Mouse (Mus musculus) T-helper 17 cell (primary cell): ENCODE data around the gene Dner.

Source experiments
- in situ Hi-C, 2 experiments: fragments of 300-600 bp; cut with MboI, MseI; formaldehyde crosslinking; loops; 1 replicate in 1 of 2; 2 replicates in 1 of 2; pipeline ENCODE4 v1.15.1; 2025; ENCODE audit warnings: high pct_unique_total_duplicates in 2 of 2

Dner gene

DNA sequence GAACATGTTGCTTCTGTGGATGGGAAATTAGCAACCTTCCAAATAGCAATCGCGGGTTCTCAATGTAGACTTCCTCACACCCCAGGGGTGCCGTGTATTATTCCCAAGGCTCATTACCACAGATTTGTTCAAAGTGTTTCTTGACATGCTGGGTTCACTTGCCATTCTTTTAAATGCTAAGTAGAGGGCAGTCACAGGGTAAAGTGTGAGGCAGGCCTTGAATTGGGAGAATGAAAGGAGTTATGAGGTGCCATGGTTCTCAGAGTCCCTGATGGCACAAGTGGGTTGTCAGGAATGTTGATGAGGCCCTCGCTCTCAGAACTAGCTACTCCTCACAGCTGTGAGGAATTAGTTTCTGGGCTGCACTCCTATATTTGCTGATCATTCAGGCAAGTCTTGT, 160.0 kb downstream of the Dner start:
- in situ Hi-C loops = no loop called here

- in situ Hi-C loops = no loop called here
Observed at GRCm38 (mm10) chr1:84525514-84525913, 170.5 kb downstream of the Dner start.

DNA sequence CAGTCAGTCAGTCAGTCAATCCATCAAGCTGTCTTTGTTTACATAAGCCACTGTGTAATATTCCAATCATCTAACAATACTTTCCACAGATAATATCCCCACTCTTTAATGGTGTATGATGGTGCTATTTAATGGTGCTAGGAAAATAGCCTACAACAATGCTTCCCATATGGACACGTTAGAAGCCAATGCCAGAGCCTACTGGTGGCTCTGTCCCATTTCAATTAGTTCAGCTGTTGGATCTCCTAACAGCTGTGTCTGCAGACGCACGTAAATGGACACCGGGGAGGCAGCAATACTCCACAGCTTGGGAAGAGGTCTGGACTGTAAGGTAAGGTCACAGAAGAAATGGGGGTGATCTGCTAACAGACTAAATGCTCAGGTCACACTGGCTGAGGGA, 171.6 kb downstream of the Dner start:
- in situ Hi-C loops = no loop called here

DNA sequence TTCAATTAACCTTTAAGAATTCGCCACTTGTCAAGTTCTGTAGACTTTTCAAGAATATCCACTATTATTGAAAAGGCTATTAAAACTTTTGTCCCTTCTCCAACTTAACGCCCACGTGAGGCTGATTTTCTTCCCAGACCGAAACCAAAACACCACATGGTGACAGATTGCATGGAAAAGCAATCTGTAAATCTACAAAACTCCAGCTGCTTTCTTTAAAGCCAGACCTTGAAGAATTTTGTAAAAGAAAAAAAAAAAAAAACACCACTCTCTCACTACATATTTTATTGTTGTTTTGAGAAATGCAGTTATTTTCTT, 173.1 kb downstream of the Dner start:
- in situ Hi-C loops = no loop called here

DNA sequence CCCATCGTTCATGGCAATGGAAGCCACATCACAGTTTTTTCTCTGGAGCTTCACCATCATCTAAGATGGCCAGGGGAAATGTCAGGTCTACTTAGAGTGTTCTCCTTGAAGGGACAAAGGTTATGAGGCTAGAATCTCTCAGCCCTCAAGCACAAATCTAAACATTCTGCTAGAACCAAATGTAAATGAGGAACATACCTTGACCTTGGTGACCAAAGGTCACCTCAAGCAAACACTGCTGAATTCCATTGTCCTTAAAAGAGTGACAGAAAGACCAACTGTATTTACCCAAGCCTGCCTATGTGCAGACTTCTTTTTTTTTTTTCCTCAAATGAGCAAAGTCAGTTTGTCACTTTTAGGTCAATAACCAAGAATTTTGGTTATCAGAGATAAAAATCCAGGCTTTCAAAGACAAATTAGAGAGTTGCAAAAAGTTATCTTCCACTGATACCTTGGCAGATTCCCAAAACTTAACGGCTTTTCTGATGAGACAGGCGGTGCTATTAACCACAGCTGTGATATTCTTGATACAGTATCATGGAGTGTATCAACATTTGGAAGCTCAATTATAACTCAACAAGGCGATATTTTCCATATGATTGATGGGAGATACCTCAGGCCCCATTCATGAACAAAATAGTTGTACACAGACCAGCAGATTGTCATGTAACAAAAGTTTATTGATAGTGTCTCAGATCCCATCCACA, 173.6 kb downstream of the Dner start:
- in situ Hi-C loops = no loop called here

GRCm38 (mm10) chr1:84518347-84518746, 177.7 kb downstream of the Dner start:
- in situ Hi-C loops = no loop called here

- in situ Hi-C loops = no loop called here
Observed at GRCm38 (mm10) chr1:84513201-84513600, 182.8 kb downstream of the Dner start.

DNA sequence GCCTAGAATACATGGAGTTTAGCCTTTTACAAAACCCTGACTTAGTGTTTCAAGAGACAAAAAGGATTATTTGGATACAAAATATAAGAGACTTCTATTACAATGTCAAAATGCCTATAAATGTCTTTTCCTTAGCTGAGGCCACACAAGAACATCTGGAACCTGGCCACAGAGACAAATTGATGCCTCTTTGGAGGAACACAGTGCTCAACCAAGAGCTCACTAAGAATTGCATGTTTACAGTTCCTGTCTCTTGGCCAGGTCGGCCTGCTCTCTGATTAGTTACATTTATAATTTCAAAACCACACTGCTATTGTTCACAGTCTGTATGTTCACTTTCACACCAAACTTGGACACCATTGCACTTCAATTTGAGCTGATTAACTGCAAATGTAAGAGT, 187.5 kb downstream of the Dner start:
- in situ Hi-C loops = loop anchor here in 1 of 2 experiments (10.0 kb wide), 1 partner anchor 774 kb away; no protein-coding TSS in a partner anchor

DNA sequence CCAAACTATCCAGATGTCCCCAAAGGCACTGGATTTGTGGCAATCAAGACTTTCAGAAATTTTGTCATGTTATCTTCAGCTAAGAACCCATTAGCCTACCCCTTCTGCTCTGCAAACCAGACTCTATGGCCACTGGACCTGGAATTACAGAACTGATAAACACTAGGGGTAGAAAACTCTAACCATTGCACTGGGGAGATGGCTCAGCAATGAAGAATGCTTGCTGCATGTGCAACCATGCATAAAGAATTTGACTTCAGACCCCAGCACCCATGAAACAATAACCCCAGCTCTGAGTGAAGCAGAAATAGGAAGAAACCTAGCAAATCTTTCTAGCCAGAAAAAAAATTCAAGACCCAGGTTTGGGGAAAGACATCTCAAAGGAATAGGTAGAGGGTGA, 188.5 kb downstream of the Dner start:
- in situ Hi-C loops = loop anchor here in 1 of 2 experiments (10.0 kb wide), 1 partner anchor 773 kb away; no protein-coding TSS in a partner anchor

GRCm38 (mm10) chr1:84506984-84507546, 189.0 kb downstream of the Dner start:
- in situ Hi-C loops = loop anchor here in 1 of 2 experiments (10.0 kb wide), 1 partner anchor 772 kb away; no protein-coding TSS in a partner anchor

DNA sequence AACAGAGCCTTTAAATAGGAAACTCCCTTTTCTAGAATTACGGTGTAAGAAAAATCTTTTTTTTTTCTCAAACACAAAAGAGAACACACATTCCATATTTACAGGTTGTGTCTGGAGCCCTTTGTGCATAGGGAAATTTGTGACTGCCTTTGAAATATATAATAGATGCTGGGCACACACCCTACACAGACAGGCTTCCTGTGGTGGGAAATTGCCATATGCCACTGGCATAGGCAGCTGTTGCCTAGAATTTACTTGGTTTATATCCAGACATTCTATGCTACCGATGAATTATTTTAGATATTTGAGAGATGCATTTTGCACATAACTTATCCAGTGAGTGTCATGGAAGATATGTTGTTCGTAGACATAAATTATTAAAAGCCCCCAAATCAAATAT, 195.3 kb downstream of the Dner start:
- in situ Hi-C loops = loop anchor here in 1 of 2 experiments (10.0 kb wide), 1 partner anchor 766 kb away; no protein-coding TSS in a partner anchor

GRCm38 (mm10) chr1:84491732-84492131, 204.3 kb downstream of the Dner start:
- in situ Hi-C loops = no loop called here

- in situ Hi-C loops = no loop called here
Observed at GRCm38 (mm10) chr1:84488546-84488945, 207.5 kb downstream of the Dner start.

DNA sequence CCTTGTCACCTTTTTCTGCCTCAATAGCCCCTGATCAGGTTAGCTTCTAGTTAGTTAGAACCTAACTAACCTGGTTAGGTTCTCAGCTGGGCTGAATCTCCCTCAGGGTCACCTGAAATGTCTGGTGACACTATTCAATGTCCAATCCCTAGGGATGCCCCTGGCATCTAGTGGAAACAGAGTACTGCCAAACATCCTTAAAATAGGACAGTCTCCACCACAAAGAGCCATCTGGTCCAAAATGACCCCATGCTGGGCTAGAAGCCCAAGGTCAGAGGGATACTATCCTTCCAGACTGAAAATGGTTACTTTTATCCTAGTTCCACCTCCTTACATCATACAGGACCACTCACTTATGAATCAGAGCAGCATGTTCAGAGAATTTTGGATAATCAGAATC, 211.0 kb downstream of the Dner start:
- in situ Hi-C loops = no loop called here

DNA sequence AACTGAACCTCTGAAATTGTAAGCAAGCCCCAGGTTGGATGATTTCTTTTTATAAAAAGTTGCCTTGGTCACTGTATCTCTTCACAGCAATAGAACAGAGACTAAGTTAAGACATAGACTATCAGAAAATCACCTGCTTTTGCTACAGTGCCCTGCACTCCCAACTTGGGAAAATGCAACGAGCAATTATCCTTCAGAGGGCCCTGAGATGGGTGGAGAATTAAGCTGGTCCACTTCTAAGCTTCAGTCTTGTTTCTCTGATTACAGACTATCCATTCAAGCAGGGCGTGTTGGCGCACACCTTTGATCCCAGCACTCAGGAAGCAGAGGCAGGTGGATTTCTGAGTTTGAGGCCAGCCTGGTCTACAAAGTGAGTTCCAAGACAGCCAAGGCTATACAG, 211.4 kb downstream of the Dner start:
- in situ Hi-C loops = no loop called here

DNA sequence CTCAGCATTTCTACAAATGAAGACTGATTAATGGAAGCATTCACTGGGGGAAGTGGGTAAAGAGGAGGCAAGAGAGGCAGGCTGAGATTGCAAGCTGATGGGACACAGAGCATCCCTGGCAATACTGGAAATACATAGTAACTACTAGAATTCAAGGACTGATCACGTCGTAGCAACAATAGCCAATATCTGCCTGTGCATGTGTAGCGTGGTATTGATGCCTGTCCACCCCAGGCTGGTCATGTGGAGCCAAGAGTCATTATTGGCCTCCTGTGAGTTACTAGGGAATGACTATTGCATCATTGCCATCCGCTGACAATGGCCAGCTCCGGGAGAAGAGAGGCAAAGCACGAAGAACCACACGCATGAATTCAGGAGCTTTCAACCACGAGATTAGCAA, 216.0 kb downstream of the Dner start:
- in situ Hi-C loops = no loop called here

GRCm38 (mm10) chr1:84474274-84474673, 221.7 kb downstream of the Dner start:
- in situ Hi-C loops = no loop called here

DNA sequence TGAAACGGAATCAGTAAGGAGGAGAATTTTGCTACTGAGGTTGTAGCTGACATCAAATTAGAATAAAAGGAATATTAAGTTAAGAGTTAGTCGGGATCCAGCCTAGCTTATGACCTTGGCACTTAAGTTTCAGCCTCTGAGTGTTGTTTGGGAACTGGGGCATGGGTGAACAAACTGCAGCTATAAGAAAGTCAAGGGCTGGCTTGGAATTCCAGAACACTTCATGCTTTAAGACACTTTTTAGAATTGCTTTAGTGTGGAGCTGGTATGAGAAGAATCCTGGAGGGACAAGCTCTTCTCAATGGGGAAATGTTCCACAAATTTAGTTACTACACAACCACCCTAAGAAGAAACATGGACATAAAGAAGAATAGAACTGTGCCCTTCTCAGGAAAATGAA, 223.8 kb downstream of the Dner start:
- in situ Hi-C loops = no loop called here

- in situ Hi-C loops = no loop called here
Observed at GRCm38 (mm10) chr1:84470342-84470741, 225.7 kb downstream of the Dner start.

- in situ Hi-C loops = loop anchor here in 1 of 2 experiments (10.0 kb wide), 1 partner anchor 403 kb away; no protein-coding TSS in a partner anchor
Observed at GRCm38 (mm10) chr1:84467664-84468063, 228.4 kb downstream of the Dner start.

GRCm38 (mm10) chr1:84464761-84465160, 231.3 kb downstream of the Dner start:
- in situ Hi-C loops = loop anchor here in 1 of 2 experiments (10.0 kb wide), 1 partner anchor 400 kb away; no protein-coding TSS in a partner anchor

DNA sequence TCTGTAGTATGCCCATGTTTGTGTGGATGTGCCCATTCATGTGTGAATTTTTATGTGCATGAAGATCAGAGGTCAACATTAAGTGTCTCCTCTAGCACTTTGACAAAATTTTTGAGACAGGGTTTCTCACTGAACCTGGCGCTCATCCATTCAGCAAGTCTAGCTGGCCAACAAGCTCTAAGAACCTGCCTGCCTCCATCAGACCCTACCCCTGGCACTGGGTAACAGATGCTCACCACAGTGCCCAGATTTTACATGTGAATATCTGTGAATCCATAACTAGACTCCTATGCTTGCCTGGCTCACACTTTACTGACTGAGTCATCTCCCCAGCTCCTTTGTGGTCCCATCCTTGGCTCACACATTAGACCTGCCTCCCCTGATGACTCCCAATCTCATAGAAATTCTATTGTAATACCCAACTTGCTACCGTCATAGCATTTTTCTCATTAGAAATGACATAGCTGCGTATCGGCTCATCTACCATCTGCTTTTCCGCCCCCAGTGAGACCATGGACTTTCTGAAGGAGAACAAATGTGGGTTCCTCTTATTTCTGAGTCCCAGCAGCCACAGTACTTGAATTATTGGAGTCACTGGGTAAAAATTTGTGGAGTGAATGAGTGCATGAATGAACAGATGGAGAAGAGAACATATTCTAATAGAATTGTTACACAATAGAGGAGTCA, 231.9 kb downstream of the Dner start:
- in situ Hi-C loops = loop anchor here in 1 of 2 experiments (10.0 kb wide), 1 partner anchor 399 kb away; no protein-coding TSS in a partner anchor
